Mouse (Mus musculus): ENCODE data around the gene Prkn.

- TF ChIP-seq GATA1 (IDR thresholded peaks at IDR 0.05; ENCODE audit: borderline replicate concordance, low read length) (no peak), FLI1 (IDR thresholded peaks at IDR 0.05; ENCODE audit: low read length) (no peak)
Measured at GRCm38 (mm10) chr17:11211006-11211405, 370.8 kb downstream of the Prkn start.
